Mouse (Mus musculus) olfactory bulb, adult 2 months (tissue): ENCODE measurements around the gene Col6a6.

ENCODE experiments used
- CTCF ChIP-seq: fragments of 200-500 bp; IDR thresholded peaks from 2 replicates; pipeline ENCODE4 v1.5.1; 2012; ENCODE audit warnings: low read depth, mild to moderate bottlenecking, low read length, moderate library complexity; ENCODE audit not compliant: insufficient read depth
- POLR2A ChIP-seq: fragments of 200-500 bp; IDR thresholded peaks from 2 replicates; pipeline ENCODE4 v1.6.1; 2012; ENCODE audit warnings: mild to moderate bottlenecking, low read depth, low read length, moderate library complexity; ENCODE audit not compliant: insufficient read depth

GRCm38 (mm10) chr9:105787800-105788199, 40.2 kb downstream of the Col6a6 start:
- TF ChIP-seq POLR2A (no peak), CTCF (no peak)
